Mouse (Mus musculus) midbrain, postnatal 0 days (tissue): Measurements from ENCODE around the gene Tfeb. TPM values are rescaled to one million over a fixed set of nuclear protein-coding genes. Genes with fewer than 3 reads are reported as not detected.

Experiments
- ATAC-seq: fragments of 200-750 bp; cut with Nextera tagmentation; 2 replicates; pipeline ENCODE4 v1.8.0; 2017; ENCODE audit warnings: moderate number of reproducible peaks, mild to moderate bottlenecking, moderate TSS enrichment, moderate library complexity; ENCODE audit not compliant: low FRiP score
- DNase-seq: peaks from one replicate; pipeline ENCODE4 v3.0.0-alpha.2; 2015; ENCODE audit warnings: low spot score
- H3K27ac ChIP-seq: fragments of 300-500 bp; sonication (generic); 2 replicates; pipeline ENCODE4 v1.5.1; 2014; ENCODE audit warnings: low read depth, mild to moderate bottlenecking, low read length, mixed read lengths
- H3K27me3 ChIP-seq: fragments of 300-500 bp; sonication (generic); 2 replicates; pipeline ENCODE4 v1.6.1; 2014; ENCODE audit warnings: low read length, control low read depth, mixed read lengths; ENCODE audit not compliant: insufficient read depth
- H3K36me3 ChIP-seq: fragments of 300-500 bp; sonication (generic); 2 replicates; pipeline ENCODE4 v1.6.1; 2014; ENCODE audit warnings: low read length, control low read depth, mixed read lengths; ENCODE audit not compliant: insufficient read depth
- H3K4me1 ChIP-seq: fragments of 300-500 bp; sonication (generic); 2 replicates; pipeline ENCODE4 v1.6.1; 2014; ENCODE audit warnings: mild to moderate bottlenecking, control low read depth, antibody characterized with exemption, low read length, mixed read lengths; ENCODE audit not compliant: insufficient read depth
- H3K4me2 ChIP-seq: fragments of 300-500 bp; sonication (generic); 2 replicates; pipeline ENCODE4 v1.6.1; 2014; ENCODE audit warnings: low read depth, mild to moderate bottlenecking, low read length, mixed read lengths; ENCODE audit not compliant: poor library complexity, severe bottlenecking
- H3K4me3 ChIP-seq: fragments of 300-500 bp; sonication (generic); 2 replicates; pipeline ENCODE4 v1.5.1; 2014; ENCODE audit warnings: low read depth, mild to moderate bottlenecking, low read length, moderate library complexity
- H3K9ac ChIP-seq: fragments of 300-500 bp; sonication (generic); replicated peaks from 2 replicates; pipeline ENCODE4 v1.6.1; 2014; ENCODE audit warnings: mild to moderate bottlenecking, low read length, moderate library complexity, mixed read lengths; ENCODE audit not compliant: poor library complexity, severe bottlenecking
- H3K9me3 ChIP-seq: fragments of 300-500 bp; sonication (generic); 2 replicates; pipeline ENCODE4 v1.6.1; 2016; ENCODE audit warnings: low read length, control low read depth
- CTCF ChIP-seq: IDR thresholded peaks from 2 replicates; pipeline ENCODE4 v1.5.1; 2016; ENCODE audit warnings: antibody characterized with exemption, mild to moderate bottlenecking
- WGBS: fragments of 180-500 bp; shearing (Covaris S2); extraction: QIAGEN DNeasy Blood & Tissue Kit; methylation state at CpG from one replicate; pipeline ENCODE4 v1.1.7; 2014; 5-methylcytosine and 5-hydroxymethylcytosine counted together
- polyA plus RNA-seq: library from polyadenylated mRNA; unstranded; fragments of >200 nt; fragmentation: Nextera tagmentation; extraction: Ambion mirVana; gene quantifications from 2 replicates; pipeline ENCODE4 v1.2.1, GENCODE M21; 2015
- total RNA-seq: library from RNA; depleted of rRNA; stranded (reverse); fragments of >200 nt; gene quantifications from 2 replicates; pipeline ENCODE4 v1.2.3, GENCODE M21; 2014

Tfeb gene
- total and polyA plus RNA-seq, 2 experiments from 2014 or later, result 4.0 to 9.6 TPM

DNA sequence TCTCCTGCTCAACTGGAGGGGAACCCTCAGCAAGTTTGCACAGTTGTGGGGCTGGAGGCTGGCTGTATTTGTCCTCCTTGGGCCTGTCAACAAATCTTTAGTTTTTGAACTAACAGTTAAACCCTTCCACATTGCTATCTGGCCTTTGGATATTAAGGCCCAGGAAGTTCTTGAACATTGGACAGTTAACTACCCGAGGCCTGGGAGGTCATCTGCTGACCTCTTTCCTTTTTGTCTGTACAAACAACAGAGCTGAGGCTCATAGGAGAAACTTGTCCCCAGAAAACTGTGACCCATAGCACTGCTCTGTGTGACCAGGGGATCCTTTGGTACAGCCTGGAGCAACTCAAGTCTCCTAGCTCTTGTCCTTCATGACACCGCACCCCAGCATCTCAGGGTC is 37.8 kb upstream of the Tfeb start:
- Histone ChIP-seq H3K4me2 (no peak overlapping the region), H3K4me3 (no peak overlapping the region), H3K36me3 (peaks cover 46% of the 10 kb centered on the region), H3K27me3 (no peaks in the 10 kb centered on the region), H3K4me1 (peaks cover 8% of the 10 kb centered on the region; the same call in 1 of the 2 replicates), H3K27ac (no peak overlapping the region), H3K9me3 (no peaks in the 10 kb centered on the region), H3K9ac (no peak overlapping the region)
- 85% methylated on average over 2 of the region's 2 CpGs for WGBS
- ATAC-seq (no peak), DNase-seq (no peak)
- TF ChIP-seq CTCF, result no peak

DNA sequence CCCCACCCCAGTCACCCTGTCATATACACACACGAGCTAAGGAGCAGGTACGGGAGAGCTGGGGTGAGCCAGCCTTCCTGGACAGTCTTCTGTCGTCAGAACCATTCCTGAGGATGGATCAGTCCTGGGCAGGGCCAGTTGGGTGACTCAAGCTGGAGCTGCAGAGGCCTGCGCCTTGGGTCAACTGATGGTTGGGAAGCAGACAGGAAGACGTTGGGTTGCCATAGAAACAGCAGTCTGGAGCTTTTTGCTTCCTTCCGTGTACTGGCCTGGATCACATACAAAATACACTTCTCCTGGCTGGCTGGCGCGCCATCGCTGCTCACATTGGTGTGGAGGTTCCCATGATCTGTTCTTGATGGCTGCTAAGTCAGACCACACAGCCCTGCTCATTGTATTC is 35.0 kb upstream of the Tfeb start:
- peak; percentile 33 for ATAC-seq
- Histone ChIP-seq H3K36me3 (peaks cover 46% of the 10 kb centered on the region), H3K4me3 (no peak overlapping the region), H3K27me3 (no peaks in the 10 kb centered on the region), H3K4me2 (no peak overlapping the region), H3K9me3 (no peaks in the 10 kb centered on the region), H3K4me1 (peaks cover 8% of the 10 kb centered on the region; the same call in 1 of the 2 replicates), H3K27ac (peak overlapping the region; percentile 63; the same call in 1 of the 2 replicates), H3K9ac (no peak overlapping the region)
- TF ChIP-seq CTCF, result no peak
- DNase-seq, result peak; percentile 64
- WGBS, result 61% methylated on average over 9 of the region's 9 CpGs

DNA sequence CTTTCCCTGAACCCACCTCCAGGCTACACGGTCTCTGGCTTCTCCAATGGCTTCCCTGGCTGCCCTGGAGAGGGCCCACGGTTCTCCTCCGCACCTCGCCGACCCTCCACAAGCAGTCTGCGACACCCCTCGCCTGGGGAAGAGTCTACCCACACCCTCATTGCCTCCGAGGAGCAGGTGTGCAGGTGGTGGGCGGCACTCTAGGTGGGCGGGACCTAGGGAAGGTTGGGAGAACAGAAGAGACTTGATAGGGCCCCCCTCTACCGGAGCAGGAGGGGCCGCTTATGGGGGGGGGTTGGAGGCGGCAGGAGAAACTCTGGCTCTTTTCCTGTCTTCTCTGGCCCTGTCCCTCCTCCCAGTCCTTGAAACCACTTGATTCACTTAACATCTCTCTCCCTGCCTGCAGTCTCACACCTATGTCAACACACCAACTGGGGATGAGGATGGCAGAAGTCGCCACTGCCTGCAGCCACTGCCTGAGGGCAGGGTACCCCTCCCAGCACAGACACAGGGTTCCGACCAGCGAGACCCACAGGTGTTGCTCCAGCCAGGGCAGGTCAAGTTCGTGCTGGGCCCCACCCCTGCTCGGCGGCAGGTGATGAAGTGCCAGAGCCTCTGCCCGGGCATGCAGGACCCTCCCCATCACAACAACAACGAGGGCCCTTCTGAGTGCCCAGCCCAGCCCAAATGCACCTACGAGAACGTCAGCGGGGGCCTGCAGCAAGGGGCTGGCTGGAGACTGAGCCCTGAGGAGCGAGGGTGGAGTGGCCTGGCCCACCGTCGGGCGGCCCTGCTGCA is 34.1 kb upstream of the Tfeb start:
- Histone ChIP-seq H3K27ac (no peak overlapping the region), H3K9ac (no peak overlapping the region), H3K9me3 (no peaks in the 10 kb centered on the region), H3K4me1 (peaks cover 8% of the 10 kb centered on the region; the same call in 1 of the 2 replicates), H3K27me3 (no peaks in the 10 kb centered on the region), H3K4me2 (no peak overlapping the region), H3K36me3 (peaks cover 46% of the 10 kb centered on the region), H3K4me3 (no peak overlapping the region)
- 59% methylated on average over 28 of the region's 28 CpGs for WGBS
- TF ChIP-seq CTCF, result no peak
- DNase-seq (no peak), ATAC-seq (peak; percentile 21; the same call in 1 of the 2 replicates)

DNA sequence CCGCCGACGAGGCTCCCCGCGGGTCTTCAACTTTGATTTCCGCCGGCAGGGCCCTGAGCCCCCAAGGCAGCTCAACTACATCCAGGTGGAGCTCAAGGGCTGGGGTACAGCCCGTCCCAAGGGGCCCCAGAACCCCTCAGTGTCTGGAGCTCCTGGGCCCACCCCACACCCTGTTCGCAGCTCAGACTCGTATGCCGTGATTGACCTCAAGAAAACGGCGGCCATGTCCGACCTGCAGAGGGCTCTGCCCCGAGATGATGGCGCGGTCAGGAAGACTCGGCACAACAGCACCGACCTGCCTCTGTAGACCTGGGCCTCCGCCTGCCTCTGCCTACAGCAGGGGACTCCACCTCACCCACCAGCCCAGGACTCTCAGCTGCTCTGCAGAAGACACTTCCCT is 33.3 kb upstream of the Tfeb start:
- TF ChIP-seq CTCF, result no peak
- Histone ChIP-seq H3K27ac (no peak overlapping the region), H3K27me3 (no peaks in the 10 kb centered on the region), H3K9ac (no peak overlapping the region), H3K4me2 (no peak overlapping the region), H3K4me1 (peaks cover 8% of the 10 kb centered on the region; the same call in 1 of the 2 replicates), H3K4me3 (no peak overlapping the region), H3K9me3 (no peaks in the 10 kb centered on the region), H3K36me3 (peaks cover 40% of the 10 kb centered on the region)
- WGBS, result 43% methylated on average over 20 of the region's 20 CpGs
- ATAC-seq (no peak), DNase-seq (no peak)

DNA sequence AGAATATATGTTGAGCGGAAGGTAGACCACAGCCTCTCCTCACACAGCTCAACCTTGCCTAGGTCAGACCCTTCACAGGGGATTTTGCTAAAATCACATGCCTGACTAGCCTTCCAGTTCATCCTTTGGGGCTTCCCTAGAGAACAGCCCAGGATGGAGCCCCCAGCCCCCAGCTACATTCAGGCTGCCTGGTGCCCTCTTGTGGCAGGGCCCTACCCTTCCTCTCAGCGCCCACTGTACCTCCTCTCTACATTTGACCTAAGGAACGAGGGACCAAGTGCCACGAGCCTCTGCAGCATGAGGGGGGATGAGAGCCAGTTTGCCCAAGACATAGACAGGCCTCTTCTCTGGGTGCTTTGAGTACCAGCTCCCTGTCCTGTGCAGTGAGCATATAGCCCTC is 32.1 kb upstream of the Tfeb start:
- no peaks in the 10 kb centered on the region for H3K9me3 ChIP-seq
- H3K27ac ChIP-seq, result no peak overlapping the region
- H3K9ac ChIP-seq, result no peak overlapping the region
- no peaks in the 10 kb centered on the region for H3K27me3 ChIP-seq
- peak; percentile 27; the same call in 1 of the 2 replicates for TF ChIP-seq CTCF
- ATAC-seq (no peak), DNase-seq (no peak)
- H3K4me3 ChIP-seq, result no peak overlapping the region
- H3K4me1 ChIP-seq, result peaks cover 8% of the 10 kb centered on the region; the same call in 1 of the 2 replicates
- H3K36me3 ChIP-seq, result peaks cover 35% of the 10 kb centered on the region
- 86% methylated on average over 4 of the region's 4 CpGs for WGBS
- H3K4me2 ChIP-seq, result no peak overlapping the region

DNA sequence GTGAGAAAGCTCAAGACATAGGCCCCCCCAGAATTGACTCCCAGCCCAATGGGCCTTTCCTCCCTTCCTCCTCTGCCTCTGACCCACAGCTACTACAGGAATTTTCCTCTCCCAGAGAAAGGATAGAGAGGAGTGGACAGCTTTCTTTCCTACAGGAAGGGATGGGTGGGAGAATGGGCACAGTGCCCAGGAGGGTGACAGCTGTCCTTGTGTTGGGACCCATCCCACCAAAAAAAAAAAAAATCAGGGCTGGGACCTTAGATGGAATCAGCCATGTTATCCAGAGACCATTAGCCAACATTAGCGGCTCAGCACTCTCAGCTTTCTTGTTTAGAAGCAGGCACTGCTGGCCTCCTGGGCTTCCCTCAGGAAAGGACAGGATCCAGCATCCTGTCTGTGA is 30.6 kb upstream of the Tfeb start:
- H3K4me1 ChIP-seq, result peaks cover 8% of the 10 kb centered on the region; the same call in 1 of the 2 replicates
- ATAC-seq (no peak), DNase-seq (peak; percentile 30)
- H3K36me3 ChIP-seq, result peaks cover 21% of the 10 kb centered on the region
- H3K9me3 ChIP-seq, result no peaks in the 10 kb centered on the region
- no peak overlapping the region for H3K27ac ChIP-seq
- H3K27me3 ChIP-seq, result no peaks in the 10 kb centered on the region
- no peak overlapping the region for H3K4me3 ChIP-seq
- no peak overlapping the region for H3K9ac ChIP-seq
- TF ChIP-seq CTCF, result no peak
- H3K4me2 ChIP-seq, result no peak overlapping the region
- 89% methylated on average over 1 of the region's 1 CpGs for WGBS
